Mouse (Mus musculus) lung, postnatal 0 days (tissue): ENCODE measurements around the gene Kcnq2. TPM values are rescaled to one million over a fixed set of nuclear protein-coding genes. Genes with fewer than 3 reads are reported as not detected.
A peak's percentile ranks its signal among the peaks of the same experiment; 100 is the strongest.

Experiments
- ATAC-seq: fragments of 200-750 bp; cut with Nextera tagmentation; 2 replicates; pipeline ENCODE4 v1.8.0; 2017; ENCODE audit warnings: moderate library complexity
- DNase-seq: peaks from one replicate; pipeline ENCODE4 v3.0.0-alpha.2; 2016; ENCODE audit warnings: low spot score
- H3K27ac ChIP-seq: fragments of 300-500 bp; sonication (generic); 2 replicates; pipeline ENCODE4 v1.5.1; 2014; ENCODE audit warnings: antibody characterized with exemption, mild to moderate bottlenecking, low read length, mixed read lengths
- H3K27me3 ChIP-seq: fragments of 300-500 bp; sonication (generic); replicated peaks from 2 replicates; pipeline ENCODE4 v1.6.1; 2014; ENCODE audit warnings: low read length, mixed read lengths; ENCODE audit not compliant: insufficient read depth
- H3K36me3 ChIP-seq: fragments of 300-500 bp; sonication (generic); 2 replicates; pipeline ENCODE4 v1.6.1; 2014; ENCODE audit warnings: low read length, mixed read lengths; ENCODE audit not compliant: insufficient read depth
- H3K4me1 ChIP-seq: fragments of 300-500 bp; sonication (generic); 2 replicates; pipeline ENCODE4 v1.6.1; 2014; ENCODE audit warnings: antibody characterized with exemption, low read depth, low read length, mixed read lengths; ENCODE audit not compliant: insufficient read depth
- H3K4me2 ChIP-seq: fragments of 300-500 bp; sonication (generic); replicated peaks from 2 replicates; pipeline ENCODE4 v1.6.1; 2014; ENCODE audit warnings: low read depth, mild to moderate bottlenecking, low read length, moderate library complexity, mixed read lengths
- H3K4me3 ChIP-seq: fragments of 300-500 bp; sonication (generic); 2 replicates; pipeline ENCODE4 v1.5.1; 2014; ENCODE audit warnings: low read depth, low read length
- H3K9ac ChIP-seq: fragments of 300-500 bp; sonication (generic); replicated peaks from 2 replicates; pipeline ENCODE4 v1.6.1; 2014; ENCODE audit warnings: low read depth, mild to moderate bottlenecking
- H3K9me3 ChIP-seq: fragments of 300-500 bp; sonication (generic); 2 replicates; pipeline ENCODE4 v1.6.1; 2016; ENCODE audit warnings: low read length, mixed read lengths
- CTCF ChIP-seq: IDR thresholded peaks from 2 replicates; pipeline ENCODE4 v1.5.1; 2016; ENCODE audit warnings: antibody characterized with exemption, mild to moderate bottlenecking
- EP300 ChIP-seq: IDR thresholded peaks from 2 replicates; pipeline ENCODE4 v1.6.1; 2016; ENCODE audit warnings: antibody characterized with exemption, mild to moderate bottlenecking, control low read depth
- WGBS: fragments of 180-500 bp; shearing (Covaris S2); extraction: QIAGEN DNeasy Blood & Tissue Kit; methylation state at CpG from one replicate; pipeline ENCODE4 v1.1.7; 2014; 5-methylcytosine and 5-hydroxymethylcytosine counted together
- polyA plus RNA-seq: library from polyadenylated mRNA; unstranded; fragments of >200 nt; fragmentation: Nextera tagmentation; extraction: Ambion mirVana; gene quantifications from 2 replicates; pipeline ENCODE4 v1.2.1, GENCODE M21; 2015

The Kcnq2 gene
- polyA plus RNA-seq, 1 experiment from 2014 or later = not detected

- Histone ChIP-seq H3K9ac (no peak overlapping the region), H3K27me3 (no peaks in the 10 kb centered on the region), H3K4me3 (no peak overlapping the region), H3K4me1 (no peaks in the 10 kb centered on the region), H3K4me2 (no peak overlapping the region), H3K36me3 (no peaks in the 10 kb centered on the region), H3K9me3 (no peaks in the 10 kb centered on the region), H3K27ac (no peak overlapping the region)
- ATAC-seq = no peak
- TF ChIP-seq CTCF (no peak), EP300 (no peak)
- 85% methylated on average over 2 of the region's 2 CpGs for WGBS
- no peak for DNase-seq
Observed at GRCm38 (mm10) chr2:181078908-181079307, 56.2 kb downstream of the Kcnq2 start.

GRCm38 (mm10) chr2:181075501-181075900 lies 59.6 kb downstream of the Kcnq2 start:
- Histone ChIP-seq H3K4me3 (no peak overlapping the region), H3K27ac (no peak overlapping the region), H3K4me1 (no peaks in the 10 kb centered on the region), H3K4me2 (no peak overlapping the region), H3K9me3 (no peaks in the 10 kb centered on the region), H3K27me3 (no peaks in the 10 kb centered on the region), H3K9ac (no peak overlapping the region), H3K36me3 (no peaks in the 10 kb centered on the region)
- no peak for DNase-seq
- WGBS = 79% methylated on average over 12 of the region's 12 CpGs
- TF ChIP-seq CTCF (no peak), EP300 (no peak)
- ATAC-seq = no peak

GRCm38 (mm10) chr2:181072403-181072714 lies 62.7 kb downstream of the Kcnq2 start:
- DNase-seq = no peak
- WGBS = 0% methylated on average over 1 of the region's 1 CpGs
- no peak for ATAC-seq
- no peaks in the 10 kb centered on the region for H3K27me3 ChIP-seq
- TF ChIP-seq CTCF (no peak), EP300 (no peak)
- H3K27ac ChIP-seq = no peak overlapping the region
- no peak overlapping the region for H3K9ac ChIP-seq
- H3K4me2 ChIP-seq = no peak overlapping the region
- no peaks in the 10 kb centered on the region for H3K9me3 ChIP-seq
- H3K36me3 ChIP-seq = no peaks in the 10 kb centered on the region
- H3K4me1 ChIP-seq = no peaks in the 10 kb centered on the region
- no peak overlapping the region for H3K4me3 ChIP-seq

GRCm38 (mm10) chr2:181071706-181072402 lies 63.2 kb downstream of the Kcnq2 start:
- no peak overlapping the region for H3K4me2 ChIP-seq

GRCm38 (mm10) chr2:181070136-181070535 lies 65.0 kb downstream of the Kcnq2 start:
- no peaks in the 10 kb centered on the region for H3K27me3 ChIP-seq
- no peak overlapping the region for H3K4me2 ChIP-seq
- no peaks in the 10 kb centered on the region for H3K36me3 ChIP-seq
- ATAC-seq (no peak), DNase-seq (no peak)
- H3K4me3 ChIP-seq = no peak overlapping the region
- 30% methylated on average over 7 of the region's 7 CpGs for WGBS
- no peaks in the 10 kb centered on the region for H3K9me3 ChIP-seq
- no peak overlapping the region for H3K27ac ChIP-seq
- TF ChIP-seq EP300 (no peak), CTCF (no peak)
- no peaks in the 10 kb centered on the region for H3K4me1 ChIP-seq
- no peak overlapping the region for H3K9ac ChIP-seq

More at GRCm38 (mm10) chr2:181071706-181072402, 63.2 kb downstream of the Kcnq2 start:
- no peaks in the 10 kb centered on the region for H3K36me3 ChIP-seq
- H3K27ac ChIP-seq = no peak overlapping the region
- TF ChIP-seq EP300 = no peak
- TF ChIP-seq CTCF = peak; percentile 91
- H3K9ac ChIP-seq = no peak overlapping the region
- WGBS = 53% methylated on average over 7 of the region's 7 CpGs
- H3K27me3 ChIP-seq = no peaks in the 10 kb centered on the region
- no peaks in the 10 kb centered on the region for H3K4me1 ChIP-seq
- peak; percentile 73 for DNase-seq
- H3K9me3 ChIP-seq = no peaks in the 10 kb centered on the region
- no peak overlapping the region for H3K4me3 ChIP-seq
- 0 out of 2 replicates have a peak, but pooled peaks have one; percentile 25 for ATAC-seq

- Histone ChIP-seq H3K9me3 (no peaks in the 10 kb centered on the region), H3K4me1 (no peaks in the 10 kb centered on the region), H3K4me3 (no peak overlapping the region), H3K4me2 (no peak overlapping the region), H3K9ac (no peak overlapping the region), H3K27ac (no peak overlapping the region), H3K36me3 (no peaks in the 10 kb centered on the region), H3K27me3 (no peaks in the 10 kb centered on the region)
- TF ChIP-seq CTCF (no peak), EP300 (no peak)
- DNase-seq (no peak), ATAC-seq (no peak)
- WGBS = 65% methylated on average over 5 of the region's 5 CpGs
Observed at GRCm38 (mm10) chr2:181068499-181068898, 66.6 kb downstream of the Kcnq2 start.
